Mouse (Mus musculus): Measurements from ENCODE around the gene Irx3. TPM values are rescaled to one million over a fixed set of nuclear protein-coding genes. Genes with fewer than 3 reads are reported as not detected.

The Irx3 gene
- total RNA-seq, 2 experiments from 2014 or later: 30.0 to 41.2 TPM

- intact Hi-C loops (cut with DNase I): loop anchor here (5.0 to 10.0 kb wide), 4 partner anchors 50 to 922 kb away; no protein-coding TSS in a partner anchor
- no peak for DNase-seq
These were observed 795 bp upstream of the Irx3 start for GRCm38 (mm10) chr8:91802401-91803322.

GRCm38 (mm10) chr8:91801241-91801811 is 541 bp downstream of the Irx3 start:
- intact Hi-C loops (cut with DNase I): loop anchor here (2.0 to 10.0 kb wide), 5 partner anchors 51 to 923 kb away; no protein-coding TSS in a partner anchor
- DNase-seq: peak; percentile 60 to 75

- intact Hi-C loops (cut with DNase I): loop anchor here (2.0 to 10.0 kb wide), 5 partner anchors 52 to 924 kb away; no protein-coding TSS in a partner anchor
- DNase-seq: peak; percentile 43 to 68
These were observed 1.2 kb downstream of the Irx3 start for GRCm38 (mm10) chr8:91800523-91801240.

- DNase-seq: peak; percentile 35 to 46
These were observed 2.0 kb downstream of the Irx3 start for GRCm38 (mm10) chr8:91799681-91800522.

DNA sequence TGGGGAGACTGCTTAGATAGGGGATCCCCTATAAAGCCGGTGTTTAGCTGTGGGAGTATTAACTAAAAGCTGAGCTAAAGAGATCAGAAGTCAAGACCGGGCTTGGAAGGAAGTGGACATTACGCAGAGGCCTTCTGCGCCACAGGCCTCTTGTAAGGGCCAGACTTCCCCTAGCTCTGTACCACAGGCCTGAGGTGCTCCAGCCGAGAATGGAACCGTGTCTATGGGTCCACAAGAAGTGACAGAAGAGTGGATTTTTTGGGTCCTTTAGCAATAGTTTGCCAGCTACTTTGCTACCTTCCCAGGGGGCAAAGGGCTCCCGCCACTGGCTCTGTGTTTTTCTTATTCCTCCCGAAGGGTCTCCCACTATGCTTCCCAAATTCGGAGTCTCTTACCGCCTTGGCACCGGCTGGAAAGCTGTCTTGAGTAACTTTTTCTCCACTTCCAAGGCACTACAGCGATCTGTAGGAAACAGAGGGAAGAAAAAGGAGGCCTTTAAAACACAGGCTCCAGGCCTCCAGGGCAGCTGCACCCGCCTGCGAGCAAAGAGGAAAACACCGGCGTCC is 2.8 kb downstream of the Irx3 start:
- DNase-seq: no peak
- intact Hi-C loops (cut with DNase I): loop anchor here (5.0 kb wide), 4 partner anchors 112 to 607 kb away; no protein-coding TSS in a partner anchor

More at GRCm38 (mm10) chr8:91799681-91800522, 2.0 kb downstream of the Irx3 start:
- intact Hi-C loops (cut with DNase I): loop anchor here (2.0 to 10.0 kb wide), 9 partner anchors 52 to 925 kb away; no protein-coding TSS in a partner anchor

DNA sequence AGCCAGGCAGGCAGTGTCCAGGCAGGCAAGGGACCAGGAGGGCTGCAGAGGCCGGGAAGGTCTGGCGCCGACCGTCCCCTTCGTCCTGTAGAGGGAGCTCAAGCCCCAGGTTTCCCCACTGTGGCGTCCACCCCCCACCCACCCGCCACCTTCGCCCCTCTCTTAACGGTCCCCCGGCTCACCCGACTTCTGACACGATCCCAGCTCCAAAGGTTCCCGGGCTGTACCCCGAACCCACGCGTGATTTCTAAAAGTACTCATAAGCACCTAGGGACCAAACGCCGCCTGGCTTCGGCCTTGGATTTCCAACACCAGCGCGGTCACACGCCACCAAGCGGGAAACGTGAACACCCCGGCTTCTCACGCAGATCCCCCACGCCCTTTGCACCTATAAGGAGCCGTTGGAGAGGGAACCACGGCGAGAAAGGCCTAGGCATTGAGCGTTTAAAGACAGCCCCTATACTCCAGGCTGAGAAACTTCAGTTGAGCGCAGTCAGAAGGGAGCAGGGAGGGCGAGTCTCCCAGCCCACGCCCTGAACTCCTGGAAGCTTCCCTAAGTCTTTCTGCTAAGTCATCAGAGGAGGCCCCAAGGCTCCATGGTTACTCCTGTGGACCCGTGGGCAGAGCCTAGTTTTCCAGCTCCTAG is 4.1 kb downstream of the Irx3 start:
- DNase-seq: peak; percentile 73 to 80
- intact Hi-C loops (cut with DNase I): loop anchor here (1.0 to 5.0 kb wide), 7 partner anchors 110 to 605 kb away; no protein-coding TSS in a partner anchor

DNA sequence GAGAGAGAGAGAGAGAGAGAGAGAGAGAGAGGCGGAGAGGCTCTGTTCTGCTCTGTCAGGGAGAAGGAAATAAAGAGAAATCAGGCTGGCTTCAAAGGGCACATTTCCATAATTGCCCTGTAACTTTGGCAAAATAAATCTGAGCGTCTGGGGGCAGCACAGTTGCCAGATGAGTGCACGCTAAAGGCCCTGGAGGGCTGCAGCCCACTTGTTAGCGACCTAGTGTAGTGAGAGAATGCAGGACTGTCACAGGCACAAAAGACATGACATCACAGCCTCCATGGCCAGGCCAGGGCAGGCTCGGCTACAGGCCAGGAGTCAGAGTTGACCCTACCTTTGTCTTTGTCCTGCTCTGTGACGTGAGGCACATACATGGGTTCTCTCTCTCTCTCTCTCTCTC is 8.0 kb downstream of the Irx3 start:
- intact Hi-C loops (cut with DNase I): no loop called here

GRCm38 (mm10) chr8:91787194-91787895 is 14.5 kb downstream of the Irx3 start:
- intact Hi-C loops (cut with DNase I): no loop called here

More for the DNA sequence above, 8.0 kb downstream of the Irx3 start:
- DNase-seq: no peak

GRCm38 (mm10) chr8:91782940-91783339 is 18.9 kb downstream of the Irx3 start:
- intact Hi-C loops (cut with DNase I): no loop called here
- no peak for DNase-seq

More at GRCm38 (mm10) chr8:91787194-91787895, 14.5 kb downstream of the Irx3 start:
- peak in 1 of 2 experiments; percentile 34 for DNase-seq

DNA sequence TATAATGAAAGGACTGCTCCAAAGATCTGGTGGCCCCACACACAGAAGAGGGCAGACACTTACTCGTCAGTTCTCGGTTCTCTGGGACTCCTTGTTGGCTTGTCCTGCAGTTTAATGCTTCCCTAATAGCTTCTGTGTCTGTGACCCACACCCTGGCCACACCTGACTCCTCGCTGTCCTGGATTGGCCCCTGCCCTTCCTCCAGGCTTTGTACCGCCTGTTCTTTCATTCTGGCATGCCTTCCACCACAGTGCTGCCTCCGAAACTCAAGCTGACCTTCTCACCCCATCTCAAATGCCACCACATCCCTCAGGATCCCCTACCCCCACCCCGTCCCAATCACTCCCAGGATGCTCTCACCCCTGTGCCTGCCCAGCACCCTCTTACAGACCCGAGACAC is 19.7 kb downstream of the Irx3 start:
- DNase-seq: no peak
- intact Hi-C loops (cut with DNase I): no loop called here

DNA sequence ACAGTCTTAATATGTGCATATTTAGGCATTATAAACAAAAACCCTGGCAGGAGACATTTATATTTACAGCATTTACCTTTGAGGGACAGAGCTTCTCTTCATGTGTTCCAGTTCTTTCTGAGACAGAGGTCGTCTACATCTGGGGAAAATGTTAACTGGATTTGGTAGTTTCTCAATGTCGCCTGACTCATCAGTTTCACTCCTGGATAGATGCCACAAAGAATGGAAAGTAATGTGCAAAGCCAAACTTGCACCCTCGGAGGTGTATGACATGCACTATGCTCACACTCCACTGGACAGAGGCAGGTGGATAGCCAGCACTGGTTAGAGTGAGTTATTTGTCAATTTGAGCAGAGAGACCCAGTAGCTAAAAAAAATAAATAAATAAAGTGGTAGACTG is 21.2 kb downstream of the Irx3 start:
- DNase-seq: no peak
- intact Hi-C loops (cut with DNase I): no loop called here

DNA sequence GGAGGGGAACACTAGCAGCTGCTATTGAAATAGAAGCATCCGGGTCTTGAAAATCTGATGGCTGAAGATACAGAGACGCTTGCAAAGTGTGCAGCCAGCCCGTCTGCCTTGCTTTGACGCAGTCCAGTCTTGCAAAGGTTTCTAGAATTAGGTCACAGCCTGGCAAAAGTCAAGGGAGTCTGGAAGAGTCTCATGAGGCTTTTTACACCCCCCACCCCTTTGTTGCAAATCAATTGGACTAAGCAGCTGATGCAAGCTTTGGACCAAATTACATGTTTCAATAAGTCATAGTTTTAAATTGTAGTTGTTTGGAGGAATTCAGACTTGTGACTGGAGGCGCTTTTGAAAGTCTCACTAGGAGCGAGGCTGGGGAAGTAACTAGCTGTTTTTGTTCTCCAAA is 33.0 kb downstream of the Irx3 start:
- intact Hi-C loops (cut with DNase I): no loop called here
- DNase-seq: no peak

GRCm38 (mm10) chr8:91765411-91766034 is 36.3 kb downstream of the Irx3 start:
- no peak for DNase-seq
- intact Hi-C loops (cut with DNase I): no loop called here

GRCm38 (mm10) chr8:91755566-91755965 is 46.3 kb downstream of the Irx3 start:
- intact Hi-C loops (cut with DNase I): no loop called here
- no peak for DNase-seq

GRCm38 (mm10) chr8:91755062-91755461 is 46.8 kb downstream of the Irx3 start:
- intact Hi-C loops (cut with DNase I): no loop called here
- no peak for DNase-seq

GRCm38 (mm10) chr8:91750794-91751125 is 51.1 kb downstream of the Irx3 start:
- no peak for DNase-seq
- intact Hi-C loops (cut with DNase I): no loop called here

DNA sequence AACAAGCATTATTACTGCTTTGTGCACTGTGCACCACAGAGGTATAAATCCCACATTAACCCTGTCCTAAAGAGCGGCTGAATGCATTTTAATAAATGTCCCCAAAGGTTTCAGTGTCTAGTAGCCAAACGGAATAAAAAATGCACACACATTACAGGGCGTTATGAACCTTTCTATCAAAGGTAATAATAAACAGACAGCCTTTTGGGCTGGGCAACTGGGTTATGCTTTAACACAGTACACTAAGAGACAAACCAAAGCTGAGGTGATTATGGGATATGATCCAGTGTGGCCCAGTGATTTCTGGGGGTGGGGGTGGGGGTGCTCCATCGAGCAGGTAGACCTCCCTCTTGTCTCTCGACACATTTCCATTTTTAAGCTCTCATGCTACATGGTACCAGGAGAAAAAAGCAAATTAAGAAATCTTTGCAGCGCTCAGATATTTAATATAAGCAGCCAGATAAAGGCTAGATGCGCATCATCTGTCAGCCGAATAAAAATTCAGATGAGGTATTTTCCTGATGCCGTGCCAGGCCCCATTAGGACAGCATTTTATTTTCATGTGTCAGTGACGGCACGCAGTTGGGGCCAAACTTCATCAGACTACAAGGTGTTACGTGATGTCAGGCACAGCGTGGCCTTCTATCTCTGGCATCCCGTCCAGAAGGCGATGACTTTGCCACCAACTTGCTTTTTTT is 51.6 kb downstream of the Irx3 start:
- DNase-seq: no peak
- intact Hi-C loops (cut with DNase I): no loop called here

Measured in heart, postnatal 36 days (tissue).